Mouse (Mus musculus) G1E (cell line): Measurements from ENCODE around the gene Rps18.
"Not testable (repeated sequence)": the region's sequence is repeated elsewhere in the genome, so short reads cannot be mapped to it uniquely, and the experiment has no call there.

Source experiments
- CTCF ChIP-seq: IDR thresholded peaks from 2 replicates; pipeline ENCODE4 v1.5.1; 2012; ENCODE audit warnings: low read depth, low read length, inconsistent platforms, mixed read lengths
- GATA2 ChIP-seq: IDR thresholded peaks from 2 replicates; pipeline ENCODE4 v1.6.1; 2012; ENCODE audit warnings: low read depth, low read length, inconsistent platforms, borderline replicate concordance

GRCm38 (mm10) chr17:33997025-33997424 lies 41.2 kb upstream of the Rps18 start:
- not testable (repeated sequence) for TF ChIP-seq CTCF, GATA2
